Mouse (Mus musculus) megakaryocyte, embryonic 14.5 days (primary cell): ENCODE results near the gene Gpx3.

Experiments
- FLI1 ChIP-seq: IDR thresholded peaks from 2 replicates; pipeline ENCODE4 v1.6.1; 2012; ENCODE audit warnings: low read length, inconsistent platforms, mixed read lengths
- GATA1 ChIP-seq: IDR thresholded peaks from 3 replicates; pipeline ENCODE4 v1.6.1; 2012; ENCODE audit warnings: mixed read lengths, low read length, inconsistent platforms, borderline replicate concordance

GRCm38 (mm10) chr11:54881051-54881474 is 21.2 kb upstream of the Gpx3 start:
- no peak for TF ChIP-seq GATA1
- no peak for TF ChIP-seq FLI1
